Mouse (Mus musculus) spleen, adult 2 months (tissue): Measurements from ENCODE around the gene Gon7. TPM values are rescaled to one million over a fixed set of nuclear protein-coding genes. Genes with fewer than 3 reads are reported as not detected.
A peak's percentile ranks its signal among the peaks of the same experiment; 100 is the strongest.

Experiments
- DNase-seq, 2 experiments: peaks; one replicate each; pipeline versions ENCODE4 v3.0.0 to v3.0.0-alpha.2; 2012 to 2021; ENCODE audit warnings: low spot score in 2 of 2, low read depth in 1 of 2
- H3K27ac ChIP-seq: fragments of 200-500 bp; 2 replicates; pipeline ENCODE4 v1.5.1; 2012; ENCODE audit warnings: low read length, inconsistent platforms; ENCODE audit not compliant: insufficient read depth
- H3K27me3 ChIP-seq: fragments of 200-500 bp; 2 replicates; pipeline ENCODE4 v1.6.1; 2012; ENCODE audit warnings: mild to moderate bottlenecking, moderate library complexity, low read length, inconsistent platforms; ENCODE audit not compliant: control insufficient read depth, insufficient read depth
- H3K36me3 ChIP-seq: fragments of 200-500 bp; 2 replicates; pipeline ENCODE4 v1.6.1; 2012; ENCODE audit warnings: mild to moderate bottlenecking, low read length, inconsistent platforms; ENCODE audit not compliant: control insufficient read depth, insufficient read depth
- H3K4me1 ChIP-seq: fragments of 200-500 bp; 2 replicates; pipeline ENCODE4 v1.6.1; 2011; ENCODE audit warnings: inconsistent platforms; ENCODE audit not compliant: control insufficient read depth, insufficient read depth, insufficient read length
- H3K4me3 ChIP-seq: fragments of 200-500 bp; 2 replicates; pipeline ENCODE4 v1.5.1; 2011; ENCODE audit warnings: mild to moderate bottlenecking, inconsistent platforms; ENCODE audit not compliant: insufficient read depth, insufficient read length; ENCODE audit errors: extremely low read depth
- CTCF ChIP-seq: fragments of 200-500 bp; IDR thresholded peaks from 2 replicates; pipeline ENCODE4 v1.5.1; 2011; ENCODE audit warnings: mild to moderate bottlenecking, inconsistent platforms; ENCODE audit not compliant: insufficient read depth, insufficient read length, insufficient replicate concordance; ENCODE audit errors: extremely low read depth
- POLR2A ChIP-seq: fragments of 200-500 bp; IDR thresholded peaks from 2 replicates; pipeline ENCODE4 v1.6.1; 2011; ENCODE audit warnings: low read depth, low read length, inconsistent platforms
- WGBS: fragments of 180-500 bp; shearing (Covaris S2); methylation state at CpG from one replicate; pipeline ENCODE4 v1.1.7; 2018; 5-methylcytosine and 5-hydroxymethylcytosine counted together
- polyA plus RNA-seq: library from polyadenylated mRNA; depleted of rRNA; stranded (reverse); fragments of >200 nt; gene quantifications from 2 replicates; pipeline ENCODE4 v1.2.3, GENCODE M21; 2012

The Gon7 gene
- polyA plus RNA-seq, 1 experiment = 11.3 TPM

GRCm38 (mm10) chr12:102722451-102722850 is 35.2 kb downstream of the Gon7 start:
- whole genome bisulfite sequencing = 81% methylated on average over 11 of the region's 11 CpGs
- TF ChIP-seq POLR2A = no peak
- no peak for TF ChIP-seq CTCF
- Histone ChIP-seq H3K4me1 (no peaks in the 10 kb centered on the region), H3K4me3 (no peak overlapping the region), H3K36me3 (no peaks in the 10 kb centered on the region), H3K27ac (no peak overlapping the region), H3K27me3 (no peaks in the 10 kb centered on the region)
- no peak for DNase-seq

GRCm38 (mm10) chr12:102719552-102720315 is 37.9 kb downstream of the Gon7 start:
- Histone ChIP-seq H3K27ac (no peak overlapping the region), H3K4me3 (no peak overlapping the region), H3K4me1 (no peaks in the 10 kb centered on the region; the same call in 1 of the 2 replicates), H3K27me3 (no peaks in the 10 kb centered on the region), H3K36me3 (no peaks in the 10 kb centered on the region)
- TF ChIP-seq POLR2A (no peak), CTCF (peak; percentile 49; the same call in 1 of the 2 replicates)
- 50% methylated on average over 13 of the region's 13 CpGs for WGBS
- peak in 1 of 2 experiments; percentile 25 for DNase-seq

GRCm38 (mm10) chr12:102714654-102715395 is 42.8 kb downstream of the Gon7 start:
- Histone ChIP-seq H3K4me3 (no peak overlapping the region), H3K36me3 (no peaks in the 10 kb centered on the region), H3K4me1 (peaks cover 5% of the 10 kb centered on the region; the same call in 1 of the 2 replicates), H3K27me3 (no peaks in the 10 kb centered on the region), H3K27ac (no peak overlapping the region)
- TF ChIP-seq POLR2A (no peak), CTCF (no peak)
- DNase-seq = no peak
- WGBS = 90% methylated on average over 10 of the region's 10 CpGs

- WGBS = 45% methylated on average over 2 of the region's 2 CpGs
- Histone ChIP-seq H3K27me3 (no peaks in the 10 kb centered on the region), H3K27ac (no peak overlapping the region), H3K4me1 (peaks cover 5% of the 10 kb centered on the region; the same call in 1 of the 2 replicates), H3K36me3 (no peaks in the 10 kb centered on the region), H3K4me3 (no peak overlapping the region)
- TF ChIP-seq CTCF (no peak), POLR2A (no peak)
- peak in 1 of 2 experiments; percentile 29 for DNase-seq
These were observed 43.5 kb downstream of the Gon7 start for GRCm38 (mm10) chr12:102714116-102714515.

- peak overlapping the region; percentile 71 for H3K27ac ChIP-seq
- no peaks in the 10 kb centered on the region for H3K36me3 ChIP-seq
- no peak for DNase-seq
- TF ChIP-seq CTCF (no peak), POLR2A (no peak)
- 34% methylated on average over 20 of the region's 20 CpGs for WGBS
- H3K27me3 ChIP-seq = no peaks in the 10 kb centered on the region
- peaks cover 5% of the 10 kb centered on the region; the same call in 1 of the 2 replicates for H3K4me1 ChIP-seq
- H3K4me3 ChIP-seq = no peak overlapping the region; the same call in 1 of the 2 replicates
These were observed 44.3 kb downstream of the Gon7 start for GRCm38 (mm10) chr12:102713153-102713865.

- no peaks in the 10 kb centered on the region for H3K36me3 ChIP-seq
- WGBS = 75% methylated on average over 4 of the region's 4 CpGs
- H3K27ac ChIP-seq = no peak overlapping the region
- no peak overlapping the region for H3K4me3 ChIP-seq
- H3K27me3 ChIP-seq = no peaks in the 10 kb centered on the region
- no peak for DNase-seq
- H3K4me1 ChIP-seq = peaks cover 6% of the 10 kb centered on the region; the same call in 1 of the 2 replicates
- TF ChIP-seq CTCF (no peak), POLR2A (no peak)
These were observed 46.7 kb downstream of the Gon7 start for GRCm38 (mm10) chr12:102710851-102711375.
